Mouse (Mus musculus) gastrocnemius, adult 8-10 months (tissue): Measurements from ENCODE around the gene Ndufa11. TPM values are rescaled to one million over a fixed set of nuclear protein-coding genes. Genes with fewer than 3 reads are reported as not detected.

ENCODE experiments used
- DNase-seq, 2 experiments: peaks; one replicate each; pipeline ENCODE4 v3.0.0; 2022; ENCODE audit warnings: low spot score in 2 of 2
- total RNA-seq, 4 experiments: library from RNA; stranded (reverse); gene quantifications; 2 replicates each; pipeline ENCODE4 v1.2.4; 2022

The Ndufa11 gene
- total RNA-seq, 4 experiments from 2014 or later, result 325 to 413 (median 358) TPM

DNA sequence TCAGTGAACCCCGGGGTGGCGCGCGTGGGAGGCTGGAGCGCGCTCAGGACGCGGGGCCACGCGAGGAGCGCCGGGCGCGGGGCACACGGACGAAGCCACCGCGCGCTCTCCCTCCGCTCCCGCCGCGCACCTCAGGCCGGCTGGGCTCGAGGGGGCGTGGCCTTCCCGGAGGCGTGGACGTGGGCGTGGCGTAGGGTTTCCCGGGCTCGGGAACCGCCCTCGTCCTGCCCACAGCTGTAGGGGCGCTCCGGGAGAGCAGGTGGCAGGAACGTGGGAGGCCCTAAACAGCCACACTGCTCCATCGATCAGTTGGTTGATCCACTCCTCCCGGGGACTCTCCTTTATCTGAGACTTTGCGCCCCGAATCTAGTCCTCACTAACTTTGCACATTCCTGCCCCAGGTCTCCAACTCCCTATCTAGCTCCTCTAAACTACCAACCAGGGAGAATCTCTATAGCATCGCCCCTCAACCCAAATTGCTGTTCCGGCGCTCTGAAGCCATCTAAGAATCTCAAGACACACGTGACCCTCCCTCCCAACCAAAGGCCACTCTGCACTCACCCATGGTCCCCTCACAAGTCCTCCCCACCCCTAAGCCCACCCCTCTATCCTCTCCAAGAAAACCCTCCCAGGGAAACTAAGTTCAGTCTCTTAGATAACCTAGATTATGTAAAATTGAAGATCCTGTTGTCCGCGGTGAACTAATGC, 40.0 kb downstream of the Ndufa11 start, which contains the start of gene Nrtn:
Gene Nrtn, minus strand, starts transcription at position 115 of the 708 bp plus-strand sequence.
- DNase-seq, result peak; percentile 67 to 69

- DNase-seq, result peak; percentile 71 to 81
These were observed 40.6 kb downstream of the Ndufa11 start for GRCm38 (mm10) chr17:56758132-56758531.

- no peak for DNase-seq
These were observed 41.7 kb downstream of the Ndufa11 start for GRCm38 (mm10) chr17:56759261-56759660.

- no peak for DNase-seq
These were observed 43.5 kb downstream of the Ndufa11 start for GRCm38 (mm10) chr17:56761077-56761476.

DNA sequence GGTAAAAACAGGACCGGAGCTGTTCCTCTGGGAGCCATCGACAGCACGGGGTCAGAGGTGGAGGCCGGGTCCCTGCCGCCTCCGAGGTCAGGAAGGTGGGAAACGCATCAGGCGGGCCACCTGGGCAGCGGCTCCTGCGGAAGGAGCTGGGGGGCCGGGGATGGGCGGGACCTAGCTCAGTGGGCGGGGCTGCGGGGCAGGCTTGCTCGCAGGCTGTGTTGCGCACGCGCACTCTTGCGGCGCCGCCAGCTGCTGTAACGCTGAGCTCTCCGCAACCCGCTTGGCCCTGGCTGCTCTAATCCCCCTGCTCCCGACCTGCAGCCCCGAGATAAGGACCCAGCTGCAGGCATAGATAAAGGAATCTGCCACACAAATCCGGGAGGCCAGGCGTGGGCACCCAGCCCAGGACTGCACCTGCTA, 44.4 kb downstream of the Ndufa11 start:
- DNase-seq, result peak; percentile 66 to 80

GRCm38 (mm10) chr17:56762769-56763731, 45.5 kb downstream of the Ndufa11 start:
- DNase-seq, result no peak

GRCm38 (mm10) chr17:56763741-56764250, 46.2 kb downstream of the Ndufa11 start:
- no peak for DNase-seq

DNA sequence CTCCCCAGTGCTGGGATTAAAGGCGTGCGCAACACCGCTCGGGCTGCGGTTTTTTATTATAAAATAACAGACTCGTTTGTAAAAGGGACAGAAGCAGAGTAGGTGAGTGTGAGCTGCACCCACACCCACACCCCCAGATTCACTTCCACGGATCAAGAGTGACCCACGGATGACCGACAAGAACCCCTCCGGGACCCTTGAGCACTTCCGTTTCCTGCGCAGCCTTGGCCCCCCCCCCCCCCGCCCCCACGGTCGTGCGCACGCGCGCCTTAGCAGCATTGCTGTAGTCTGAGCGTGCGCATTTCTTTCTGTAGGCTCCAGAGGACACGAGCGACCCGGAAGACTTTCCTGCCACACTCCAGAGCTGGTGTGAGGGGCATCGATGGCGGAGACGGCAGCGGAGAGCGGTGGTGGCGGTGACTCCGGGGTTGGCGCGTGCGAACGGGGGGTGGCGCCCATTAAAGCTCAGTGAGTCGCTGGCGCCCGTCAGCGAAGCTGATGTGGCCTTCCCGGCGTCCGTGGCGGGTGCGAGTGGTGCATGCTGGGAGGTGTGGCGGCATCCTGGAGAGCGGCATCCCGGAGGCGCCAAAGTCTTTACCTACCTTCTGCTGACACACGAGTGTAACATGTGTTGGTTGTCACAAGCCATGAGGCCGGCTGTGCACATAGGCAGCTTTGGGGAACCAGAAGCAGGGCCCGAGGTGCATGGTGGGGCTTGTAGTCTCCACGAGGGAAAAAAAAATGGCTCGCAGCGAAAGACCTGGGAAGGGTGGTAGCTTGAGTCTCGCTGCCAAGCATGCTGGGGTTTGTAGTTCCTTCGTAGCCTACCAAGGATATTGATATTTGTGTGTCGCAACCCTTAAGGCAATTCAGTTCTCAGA, 47.1 kb downstream of the Ndufa11 start, which contains the start of gene Dus3l:
Gene Dus3l, plus strand, starts transcription at position 284 of the 881 bp plus-strand sequence.
- peak; percentile 88 to 89 for DNase-seq

GRCm38 (mm10) chr17:56765431-56765830, 47.9 kb downstream of the Ndufa11 start:
- no peak for DNase-seq

DNA sequence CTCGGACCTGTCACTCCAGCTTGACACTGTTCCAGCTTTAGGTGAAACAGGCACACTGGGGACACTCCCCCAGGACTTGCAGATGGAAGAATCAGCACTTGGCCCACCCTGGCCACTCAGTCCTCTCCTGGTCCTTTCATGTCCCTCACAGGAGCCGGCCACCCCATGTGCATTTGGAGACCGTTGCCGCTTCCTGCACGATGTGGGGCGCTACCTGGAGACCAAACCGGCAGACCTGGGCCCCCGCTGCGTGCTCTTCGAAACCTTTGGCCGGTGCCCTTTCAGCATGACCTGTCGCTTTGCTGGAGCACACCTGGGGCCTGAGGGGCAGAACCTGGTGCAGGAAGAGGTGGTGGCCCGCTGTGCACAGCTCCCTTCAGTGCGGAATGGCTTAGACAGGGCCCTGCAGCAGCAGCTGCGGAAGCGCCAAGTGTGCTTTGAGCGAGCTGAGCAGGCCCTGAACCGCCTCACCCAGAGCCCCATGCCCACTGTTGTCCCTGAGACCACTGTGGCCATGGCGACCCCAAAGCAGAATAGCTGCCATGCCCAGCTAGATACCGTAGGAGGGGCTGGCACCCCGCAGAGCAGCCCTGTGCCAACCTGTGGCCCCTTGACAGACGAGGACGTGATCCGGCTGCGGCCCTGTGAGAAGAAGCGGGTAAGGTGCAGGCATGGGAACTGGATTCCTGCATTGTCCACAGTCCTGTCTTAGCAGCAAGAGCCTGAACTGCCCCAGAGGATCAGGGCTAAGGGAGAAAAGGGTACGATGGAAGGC, 49.3 kb downstream of the Ndufa11 start:
- no peak for DNase-seq

DNA sequence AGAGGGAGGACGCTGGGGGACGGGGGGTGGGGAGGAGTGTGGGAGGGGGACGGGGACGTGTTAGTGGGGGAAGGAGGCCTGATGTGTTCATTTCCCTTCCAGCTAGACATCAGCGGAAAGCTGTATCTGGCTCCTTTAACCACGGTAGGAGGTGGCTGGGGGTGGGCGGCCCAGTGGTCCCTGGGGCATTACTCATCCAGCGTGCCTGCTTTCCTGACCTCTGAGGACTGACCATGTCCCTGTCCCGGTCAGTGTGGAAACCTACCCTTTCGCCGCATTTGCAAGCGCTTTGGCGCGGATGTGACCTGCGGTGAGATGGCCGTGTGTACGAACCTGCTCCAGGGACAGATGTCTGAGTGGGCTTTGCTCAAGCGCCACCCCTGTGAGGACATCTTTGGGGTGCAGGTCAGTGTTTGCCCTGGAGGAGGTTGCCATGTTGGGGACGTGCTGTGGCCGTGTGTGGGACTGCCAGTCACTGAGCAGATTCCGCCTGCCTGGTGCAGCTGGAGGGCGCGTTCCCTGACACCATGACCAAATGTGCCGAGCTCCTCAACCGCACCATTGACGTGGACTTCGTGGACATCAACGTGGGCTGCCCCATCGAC, 50.1 kb downstream of the Ndufa11 start:
- DNase-seq, result no peak

- DNase-seq, result no peak
These were observed 51.4 kb downstream of the Ndufa11 start for GRCm38 (mm10) chr17:56768941-56769340.

- no peak for DNase-seq
These were observed 52.4 kb downstream of the Ndufa11 start, which contains the start of gene Prr22 for GRCm38 (mm10) chr17:56769950-56770349. Gene Prr22 (plus strand): TSS chr17:56770250.

Other genes starting within 250 kb of the Ndufa11 start
- 10 to 100 TPM; 25.5 to 38.3 (median 30.6) TPM for gene Ptprs, start 241.3 kb upstream of the Ndufa11 start, total RNA-seq
- gene Znrf4, start 205.3 kb upstream of the Ndufa11 start, total RNA-seq, result not detected
- under 1 TPM; 0.31 to 0.83 (median 0.40) TPM for gene Gm20219, start 163.4 kb upstream of the Ndufa11 start, total RNA-seq
- 10 to 100 TPM; 19.7 to 30.7 (median 25.9) TPM for gene Safb2, start 133.2 kb upstream of the Ndufa11 start, total RNA-seq
- gene Safb, start 132.9 kb upstream of the Ndufa11 start, total RNA-seq, result 10 to 100 TPM; 29.6 to 46.7 (median 37.6) TPM
- gene 2410015M20Rik, start 108.0 kb upstream of the Ndufa11 start, total RNA-seq, result 100 to 1,000 TPM; 119 to 142 (median 131) TPM
- gene Rpl36, start 104.4 kb upstream of the Ndufa11 start, total RNA-seq, result 100 to 1,000 TPM; 576 to 726 (median 610) TPM
- 10 to 100 TPM; 63.0 to 69.4 (median 67.5) TPM for gene Lonp1, start 90.9 kb upstream of the Ndufa11 start, total RNA-seq
- gene Catsperd, start 89.6 kb upstream of the Ndufa11 start, total RNA-seq, result not detected
- gene Ranbp3, start 44.5 kb upstream of the Ndufa11 start, total RNA-seq, result 10 to 100 TPM; 36.5 to 40.7 (median 39.7) TPM
- 1 to 10 TPM; 1.8 to 3.1 (median 2.4) TPM for gene Vmac, start 255 bp downstream of the Ndufa11 start, total RNA-seq
- 1 to 10 TPM; 1.9 to 5.0 (median 3.5) TPM for gene Nrtn, start 39.8 kb downstream of the Ndufa11 start, total RNA-seq
- 10 to 100 TPM; 12.6 to 17.4 (median 15.4) TPM for gene Dus3l, start 47.0 kb downstream of the Ndufa11 start, total RNA-seq
- gene Prr22, start 52.5 kb downstream of the Ndufa11 start, total RNA-seq, result under 1 TPM in 1 of 4 experiments, not detected in 3; 0.12 TPM
- 1 to 10 TPM; 1.8 to 3.6 (median 2.5) TPM for gene Rfx2, start 113.2 kb downstream of the Ndufa11 start, total RNA-seq
- not detected for gene Acsbg2, start 156.7 kb downstream of the Ndufa11 start, total RNA-seq
- not detected for gene 1700061G19Rik, start 157.7 kb downstream of the Ndufa11 start, total RNA-seq
- gene Mllt1, start 217.6 kb downstream of the Ndufa11 start, total RNA-seq, result 10 to 100 TPM; 19.5 to 24.2 (median 21.8) TPM